Mouse (Mus musculus): ENCODE results near the gene Mcm10. TPM values are rescaled to one million over a fixed set of nuclear protein-coding genes. Genes with fewer than 3 reads are reported as not detected.

Gene Mcm10
- total and polyA plus RNA-seq, 3 experiments = 72.6 to 104 (median 73.6) TPM

- no peaks in the 10 kb centered on the region for H3K79me2 ChIP-seq (replicated peaks; ENCODE audit: control insufficient read depth, extremely low read depth, insufficient read depth, poor library complexity, severe bottlenecking)
- in situ Hi-C loops (cut with MboI; ENCODE audit: low pct_ligation_motif_present, low pct_unique_long_range_greater_than_20kb, low sequenced_read_pairs) = no loop called here
- H3K27me3 ChIP-seq (replicated peaks) = no peaks in the 10 kb centered on the region
- H3K9ac ChIP-seq (ENCODE audit: insufficient read depth, low read depth) = no peak within 1 kb of the TSS
- DNase-seq (ENCODE audit: extremely low read depth) = no peak
- H3K4me1 ChIP-seq (ENCODE audit: control insufficient read depth in 1 of 2, insufficient read depth in 2 of 2) = no peaks in the 10 kb centered on the region
- TF ChIP-seq MYC (IDR thresholded peaks at IDR 0.05; ENCODE audit: low read depth, low read length) = no peak
- no peak for TF ChIP-seq POLR2AphosphoS2 (IDR thresholded peaks at IDR 0.05; ENCODE audit: low read depth, low read length)
- TF ChIP-seq ZKSCAN1 (IDR thresholded peaks at IDR 0.05; ENCODE audit: borderline replicate concordance, low read depth, low read length) = no peak
- no peak for TF ChIP-seq MAFK (IDR thresholded peaks at IDR 0.05; ENCODE audit: insufficient replicate concordance, low read length)
- TF ChIP-seq USF1 (IDR thresholded peaks at IDR 0.05; ENCODE audit: low read depth, low read length) = no peak
- no peak for TF ChIP-seq BHLHE40 (IDR thresholded peaks at IDR 0.05; ENCODE audit: low read depth, low read length)
- no peak for TF ChIP-seq HCFC1 (IDR thresholded peaks at IDR 0.05; ENCODE audit: low read depth, low read length)
- TF ChIP-seq POLR2A (IDR thresholded peaks at IDR 0.05; ENCODE audit: low read depth, low read length) = no peak
- no peak for TF ChIP-seq E2F4 (IDR thresholded peaks at IDR 0.05; ENCODE audit: insufficient replicate concordance, low read depth, low read length)
- no peak for TF ChIP-seq MEF2A (IDR thresholded peaks at IDR 0.05; ENCODE audit: borderline replicate concordance, low read depth, low read length)
- no peak for TF ChIP-seq TCF12 (IDR thresholded peaks at IDR 0.05; ENCODE audit: low read depth, low read length)
- no peak for TF ChIP-seq ZNF384 (IDR thresholded peaks at IDR 0.05; ENCODE audit: low read depth, low read length)
- no peak for TF ChIP-seq ZC3H11A (IDR thresholded peaks at IDR 0.05; ENCODE audit: low read depth, low read length)
- no peak for TF ChIP-seq NELFE (IDR thresholded peaks at IDR 0.05; ENCODE audit: low read depth, low read length)
- no peak for TF ChIP-seq NRF1 (IDR thresholded peaks at IDR 0.05; ENCODE audit: low read depth, low read length)
- TF ChIP-seq MAX (IDR thresholded peaks at IDR 0.05; ENCODE audit: low read length) = no peak
- no peak within 1 kb of the TSS for H3K27ac ChIP-seq (ENCODE audit: insufficient read depth, low read depth)
- dilution Hi-C loops (cut with MboI; ENCODE audit: extremely low pct_ligation_motif_present, extremely low pct_unique_long_range_greater_than_20kb, low sequenced_read_pairs) = no loop called here
- H3K9me3 ChIP-seq (replicated peaks; ENCODE audit: low read length) = no peaks in the 10 kb centered on the region
- H3K4me3 ChIP-seq (replicated peaks in 1 of 3; ENCODE audit: low read depth in 2 of 3, low read length in 2 of 3, poor library complexity in 1 of 3) = no peak within 1 kb of the TSS
- H3K36me3 ChIP-seq (replicated peaks in 1 of 2; ENCODE audit: control insufficient read depth in 1 of 2, insufficient read depth in 1 of 2, low read length in 1 of 2) = no peaks in the 10 kb centered on the region
- no peak within 1 kb of the TSS for H3K4me2 ChIP-seq (ENCODE audit: insufficient read depth, low read depth, poor library complexity, severe bottlenecking)
Measured at GRCm38 (mm10) chr2:4975807-4976206, 36.8 kb downstream of the Mcm10 start, which contains the start of gene Ucma. Gene Ucma, plus strand, starts transcription at chr2:4976122.

GRCm38 (mm10) chr2:4969083-4969482 lies 43.5 kb downstream of the Mcm10 start:
- H3K4me1 ChIP-seq (ENCODE audit: control insufficient read depth in 1 of 2, insufficient read depth in 2 of 2) = no peaks in the 10 kb centered on the region
- H3K4me3 ChIP-seq (replicated peaks in 1 of 3; ENCODE audit: low read depth in 2 of 3, low read length in 2 of 3, poor library complexity in 1 of 3) = no peak overlapping the region
- H3K4me2 ChIP-seq (ENCODE audit: insufficient read depth, low read depth, poor library complexity, severe bottlenecking) = no peak overlapping the region
- DNase-seq (ENCODE audit: extremely low read depth) = no peak
- H3K36me3 ChIP-seq (replicated peaks in 1 of 2; ENCODE audit: control insufficient read depth in 1 of 2, insufficient read depth in 1 of 2, low read length in 1 of 2) = no peaks in the 10 kb centered on the region
- no peaks in the 10 kb centered on the region for H3K27me3 ChIP-seq (replicated peaks)
- no peaks in the 10 kb centered on the region for H3K9me3 ChIP-seq (replicated peaks; ENCODE audit: low read length)
- in situ Hi-C loops (cut with MboI; ENCODE audit: low pct_ligation_motif_present, low pct_unique_long_range_greater_than_20kb, low sequenced_read_pairs) (no loop called here), dilution Hi-C loops (cut with MboI; ENCODE audit: extremely low pct_ligation_motif_present, extremely low pct_unique_long_range_greater_than_20kb, low sequenced_read_pairs) (no loop called here)
- no peak overlapping the region for H3K27ac ChIP-seq (ENCODE audit: insufficient read depth, low read depth)
- TF ChIP-seq UBTF (IDR thresholded peaks at IDR 0.05; ENCODE audit: low read depth, low read length) (no peak), MAZ (IDR thresholded peaks at IDR 0.05; ENCODE audit: low read depth, low read length) (no peak), ZNF384 (IDR thresholded peaks at IDR 0.05; ENCODE audit: low read depth, low read length) (no peak), USF2 (conservative IDR thresholded peaks at IDR 0.05; ENCODE audit: low read depth, low read length) (no peak), CTCF (conservative IDR thresholded peaks at IDR 0.05 in 1 of 2, IDR thresholded peaks at IDR 0.05 in 1 of 2; ENCODE audit: low read depth in 2 of 2, low read length in 2 of 2) (no peak), ZMIZ1 (IDR thresholded peaks at IDR 0.05; ENCODE audit: low read depth, low read length) (no peak), ELF1 (IDR thresholded peaks at IDR 0.05; ENCODE audit: low read depth, low read length) (no peak), CHD2 (IDR thresholded peaks at IDR 0.05; ENCODE audit: low read length) (no peak), GABPA (IDR thresholded peaks at IDR 0.05; ENCODE audit: insufficient replicate concordance, low read depth, low read length) (no peak), NELFE (IDR thresholded peaks at IDR 0.05; ENCODE audit: low read depth, low read length) (no peak), IRF4 (IDR thresholded peaks at IDR 0.05; ENCODE audit: low read depth, low read length) (no peak), USF1 (IDR thresholded peaks at IDR 0.05; ENCODE audit: low read depth, low read length) (no peak)
- no peak overlapping the region for H3K9ac ChIP-seq (ENCODE audit: insufficient read depth, low read depth)
- no peaks in the 10 kb centered on the region for H3K79me2 ChIP-seq (replicated peaks; ENCODE audit: control insufficient read depth, extremely low read depth, insufficient read depth, poor library complexity, severe bottlenecking)
